Mouse (Mus musculus): ENCODE data around the gene Hs3st3a1. TPM values are rescaled to one million over a fixed set of nuclear protein-coding genes. Genes with fewer than 3 reads are reported as not detected.

The Hs3st3a1 gene
- polyA plus RNA-seq, 1 experiment from 2014 or later, result 0.11 TPM

- peaks cover 30% of the 10 kb centered on the region for H3K27me3 ChIP-seq (ENCODE audit: control insufficient read depth, insufficient read depth, low read length)
- H3K9ac ChIP-seq (ENCODE audit: low read length), result no peak overlapping the region
- WGBS, result 80% methylated on average over 8 of the region's 8 CpGs
- H3K36me3 ChIP-seq (ENCODE audit: control insufficient read depth, insufficient read depth), result no peaks in the 10 kb centered on the region
- ATAC-seq (replicated peaks; ENCODE audit: extremely low read depth, insufficient read depth, low FRiP score), result no peak
- H3K4me3 ChIP-seq (ENCODE audit: low read length), result no peak overlapping the region
- no peak overlapping the region for H3K4me2 ChIP-seq (ENCODE audit: low read depth, low read length)
- no peaks in the 10 kb centered on the region for H3K9me3 ChIP-seq (replicated peaks; ENCODE audit: control insufficient read depth, low read length)
- H3K27ac ChIP-seq (ENCODE audit: low read length), result no peak overlapping the region
- no peaks in the 10 kb centered on the region for H3K4me1 ChIP-seq (ENCODE audit: control insufficient read depth, insufficient read depth, low read length)
Observed at GRCm38 (mm10) chr11:64523993-64524570, 89.0 kb downstream of the Hs3st3a1 start.

- WGBS, result 70% methylated on average over 3 of the region's 3 CpGs
- ATAC-seq (replicated peaks; ENCODE audit: extremely low read depth, insufficient read depth, low FRiP score), result no peak
Observed at GRCm38 (mm10) chr11:64537230-64537629, 102.1 kb downstream of the Hs3st3a1 start.

GRCm38 (mm10) chr11:64541866-64542265 is 106.7 kb downstream of the Hs3st3a1 start:
- Histone ChIP-seq H3K9me3 (replicated peaks; ENCODE audit: control insufficient read depth, low read length) (no peaks in the 10 kb centered on the region), H3K4me3 (ENCODE audit: low read length) (no peak overlapping the region), H3K27me3 (ENCODE audit: control insufficient read depth, insufficient read depth, low read length) (no peaks in the 10 kb centered on the region; the same call in 1 of the 2 replicates), H3K4me2 (ENCODE audit: low read depth, low read length) (no peak overlapping the region), H3K4me1 (ENCODE audit: control insufficient read depth, insufficient read depth, low read length) (peaks cover 7% of the 10 kb centered on the region; the same call in 1 of the 2 replicates), H3K27ac (ENCODE audit: low read length) (no peak overlapping the region), H3K9ac (ENCODE audit: low read length) (no peak overlapping the region), H3K36me3 (ENCODE audit: control insufficient read depth, insufficient read depth) (no peaks in the 10 kb centered on the region)
- 75% methylated on average over 9 of the region's 9 CpGs for WGBS
- ATAC-seq (replicated peaks; ENCODE audit: extremely low read depth, insufficient read depth, low FRiP score), result no peak

More at GRCm38 (mm10) chr11:64537230-64537629, 102.1 kb downstream of the Hs3st3a1 start:
- no peak overlapping the region for H3K9ac ChIP-seq (ENCODE audit: low read length)
- H3K9me3 ChIP-seq (replicated peaks; ENCODE audit: control insufficient read depth, low read length), result no peaks in the 10 kb centered on the region
- H3K36me3 ChIP-seq (ENCODE audit: control insufficient read depth, insufficient read depth), result no peaks in the 10 kb centered on the region
- H3K4me3 ChIP-seq (ENCODE audit: low read length), result no peak overlapping the region
- no peak overlapping the region for H3K4me2 ChIP-seq (ENCODE audit: low read depth, low read length)
- H3K4me1 ChIP-seq (ENCODE audit: control insufficient read depth, insufficient read depth, low read length), result no peaks in the 10 kb centered on the region
- H3K27ac ChIP-seq (ENCODE audit: low read length), result no peak overlapping the region
- no peaks in the 10 kb centered on the region for H3K27me3 ChIP-seq (ENCODE audit: control insufficient read depth, insufficient read depth, low read length)

GRCm38 (mm10) chr11:64542335-64542734 is 107.2 kb downstream of the Hs3st3a1 start:
- H3K4me2 ChIP-seq (ENCODE audit: low read depth, low read length), result no peak overlapping the region
- no peaks in the 10 kb centered on the region for H3K9me3 ChIP-seq (replicated peaks; ENCODE audit: control insufficient read depth, low read length)
- no peaks in the 10 kb centered on the region; the same call in 1 of the 2 replicates for H3K27me3 ChIP-seq (ENCODE audit: control insufficient read depth, insufficient read depth, low read length)
- WGBS, result 44% methylated on average over 6 of the region's 6 CpGs
- H3K9ac ChIP-seq (ENCODE audit: low read length), result no peak overlapping the region
- ATAC-seq (replicated peaks; ENCODE audit: extremely low read depth, insufficient read depth, low FRiP score), result no peak
- no peak overlapping the region for H3K4me3 ChIP-seq (ENCODE audit: low read length)
- H3K27ac ChIP-seq (ENCODE audit: low read length), result no peak overlapping the region
- H3K36me3 ChIP-seq (ENCODE audit: control insufficient read depth, insufficient read depth), result no peaks in the 10 kb centered on the region
- peaks cover 7% of the 10 kb centered on the region; the same call in 1 of the 2 replicates for H3K4me1 ChIP-seq (ENCODE audit: control insufficient read depth, insufficient read depth, low read length)

- H3K9ac ChIP-seq (ENCODE audit: low read length), result no peak overlapping the region
- no peak for ATAC-seq (replicated peaks; ENCODE audit: extremely low read depth, insufficient read depth, low FRiP score)
- H3K4me2 ChIP-seq (ENCODE audit: low read depth, low read length), result no peak overlapping the region
- H3K4me1 ChIP-seq (ENCODE audit: control insufficient read depth, insufficient read depth, low read length), result peaks cover 7% of the 10 kb centered on the region; the same call in 1 of the 2 replicates
- 57% methylated on average over 9 of the region's 9 CpGs for WGBS
- no peak overlapping the region for H3K27ac ChIP-seq (ENCODE audit: low read length)
- no peaks in the 10 kb centered on the region for H3K36me3 ChIP-seq (ENCODE audit: control insufficient read depth, insufficient read depth)
- no peak overlapping the region for H3K4me3 ChIP-seq (ENCODE audit: low read length)
- H3K9me3 ChIP-seq (replicated peaks; ENCODE audit: control insufficient read depth, low read length), result no peaks in the 10 kb centered on the region
- H3K27me3 ChIP-seq (ENCODE audit: control insufficient read depth, insufficient read depth, low read length), result no peaks in the 10 kb centered on the region; the same call in 1 of the 2 replicates
Observed at GRCm38 (mm10) chr11:64543181-64543641, 108.1 kb downstream of the Hs3st3a1 start.

GRCm38 (mm10) chr11:64544236-64544635 is 109.1 kb downstream of the Hs3st3a1 start:
- Histone ChIP-seq H3K9ac (ENCODE audit: low read length) (no peak overlapping the region), H3K36me3 (ENCODE audit: control insufficient read depth, insufficient read depth) (no peaks in the 10 kb centered on the region), H3K4me3 (ENCODE audit: low read length) (no peak overlapping the region), H3K4me2 (ENCODE audit: low read depth, low read length) (no peak overlapping the region), H3K9me3 (replicated peaks; ENCODE audit: control insufficient read depth, low read length) (no peaks in the 10 kb centered on the region), H3K27me3 (ENCODE audit: control insufficient read depth, insufficient read depth, low read length) (no peaks in the 10 kb centered on the region; the same call in 1 of the 2 replicates), H3K4me1 (ENCODE audit: control insufficient read depth, insufficient read depth, low read length) (peaks cover 7% of the 10 kb centered on the region; the same call in 1 of the 2 replicates), H3K27ac (ENCODE audit: low read length) (no peak overlapping the region)
- 43% methylated on average over 5 of the region's 5 CpGs for WGBS
- no peak for ATAC-seq (replicated peaks; ENCODE audit: extremely low read depth, insufficient read depth, low FRiP score)

GRCm38 (mm10) chr11:64549380-64549779 is 114.2 kb downstream of the Hs3st3a1 start:
- H3K9me3 ChIP-seq (replicated peaks; ENCODE audit: control insufficient read depth, low read length), result no peaks in the 10 kb centered on the region
- no peaks in the 10 kb centered on the region; the same call in 1 of the 2 replicates for H3K27me3 ChIP-seq (ENCODE audit: control insufficient read depth, insufficient read depth, low read length)
- WGBS, result 38% methylated on average over 7 of the region's 7 CpGs
- H3K27ac ChIP-seq (ENCODE audit: low read length), result no peak overlapping the region
- H3K4me3 ChIP-seq (ENCODE audit: low read length), result no peak overlapping the region
- ATAC-seq (replicated peaks; ENCODE audit: extremely low read depth, insufficient read depth, low FRiP score), result no peak
- no peak overlapping the region for H3K4me2 ChIP-seq (ENCODE audit: low read depth, low read length)
- H3K36me3 ChIP-seq (ENCODE audit: control insufficient read depth, insufficient read depth), result no peaks in the 10 kb centered on the region
- no peaks in the 10 kb centered on the region for H3K4me1 ChIP-seq (ENCODE audit: control insufficient read depth, insufficient read depth, low read length)
- H3K9ac ChIP-seq (ENCODE audit: low read length), result no peak overlapping the region

GRCm38 (mm10) chr11:64549955-64550354 is 114.8 kb downstream of the Hs3st3a1 start:
- no peaks in the 10 kb centered on the region for H3K4me1 ChIP-seq (ENCODE audit: control insufficient read depth, insufficient read depth, low read length)

GRCm38 (mm10) chr11:64558282-64558681 is 123.2 kb downstream of the Hs3st3a1 start:
- no peak overlapping the region for H3K27ac ChIP-seq (ENCODE audit: low read length)
- no peak overlapping the region for H3K4me3 ChIP-seq (ENCODE audit: low read length)
- peaks cover 7% of the 10 kb centered on the region for H3K4me1 ChIP-seq (ENCODE audit: control insufficient read depth, insufficient read depth, low read length)
- 92% methylated on average over 2 of the region's 2 CpGs for WGBS
- ATAC-seq (replicated peaks; ENCODE audit: extremely low read depth, insufficient read depth, low FRiP score), result no peak
- no peaks in the 10 kb centered on the region for H3K36me3 ChIP-seq (ENCODE audit: control insufficient read depth, insufficient read depth)
- H3K4me2 ChIP-seq (ENCODE audit: low read depth, low read length), result no peak overlapping the region
- H3K27me3 ChIP-seq (ENCODE audit: control insufficient read depth, insufficient read depth, low read length), result 0 out of 2 replicates have a peak, but pooled peaks cover 3% of the 10 kb centered on the region
- H3K9me3 ChIP-seq (replicated peaks; ENCODE audit: control insufficient read depth, low read length), result no peaks in the 10 kb centered on the region
- H3K9ac ChIP-seq (ENCODE audit: low read length), result no peak overlapping the region

More at GRCm38 (mm10) chr11:64549955-64550354, 114.8 kb downstream of the Hs3st3a1 start:
- Histone ChIP-seq H3K27ac (ENCODE audit: low read length) (no peak overlapping the region), H3K9me3 (replicated peaks; ENCODE audit: control insufficient read depth, low read length) (no peaks in the 10 kb centered on the region), H3K9ac (ENCODE audit: low read length) (no peak overlapping the region), H3K36me3 (ENCODE audit: control insufficient read depth, insufficient read depth) (no peaks in the 10 kb centered on the region), H3K27me3 (ENCODE audit: control insufficient read depth, insufficient read depth, low read length) (no peaks in the 10 kb centered on the region; the same call in 1 of the 2 replicates), H3K4me3 (ENCODE audit: low read length) (no peak overlapping the region), H3K4me2 (ENCODE audit: low read depth, low read length) (no peak overlapping the region)
- 64% methylated on average over 8 of the region's 8 CpGs for WGBS
- ATAC-seq (replicated peaks; ENCODE audit: extremely low read depth, insufficient read depth, low FRiP score), result no peak
